7 mouse cellular contexts compared by ENCODE assay signal in the genomic region with DNA sequence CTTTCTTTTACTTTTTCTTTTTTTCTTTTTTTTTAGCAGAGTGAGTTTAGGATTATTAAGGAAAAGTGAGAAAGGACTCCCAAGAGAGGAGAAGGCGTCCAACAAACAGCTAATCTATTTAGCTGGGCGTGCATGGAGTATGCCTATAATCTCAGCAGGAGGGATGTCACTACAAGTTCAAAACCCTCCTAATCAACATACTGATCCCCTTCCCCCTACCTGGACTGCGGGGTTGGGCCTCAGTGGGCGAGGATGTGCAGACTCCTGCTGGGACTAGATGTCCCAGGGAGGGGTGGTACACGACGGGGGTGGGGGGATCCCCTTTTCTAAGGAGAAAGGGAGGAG. TPM values are rescaled to one million over a fixed set of nuclear protein-coding genes. Genes with fewer than 3 reads are reported as not detected.
A peak's percentile ranks its signal among the peaks of the same experiment; 100 is the strongest.
DNase-seq lines count a peak whose midpoint lies in the region; ATAC-seq and TF ChIP-seq lines count a peak whose summit lies in the region.

No protein-coding gene starts in this region.

- H3K27ac ChIP-seq in spleen, adult 2 months (ENCODE audit: insufficient read depth, low read length) = no peak overlapping the region
- no peak overlapping the region; the same call in 1 of the 2 replicates for H3K27ac ChIP-seq in embryonic facial prominence, embryonic 13.5 days
- no peak overlapping the region; the same call in 1 of the 2 replicates for H3K27ac ChIP-seq in liver, embryonic 11.5 days (ENCODE audit: low read depth, low read length)

- H3K4me3 ChIP-seq in spleen, adult 2 months (ENCODE audit: extremely low read depth, insufficient read depth, insufficient read length) = peak overlapping the region; percentile 61
- H3K4me3 ChIP-seq in embryonic facial prominence, embryonic 13.5 days = peak overlapping the region; percentile 49
- H3K4me3 ChIP-seq in liver, embryonic 11.5 days (ENCODE audit: low read depth, low read length) = peak overlapping the region; percentile 44

- no peaks in the 10 kb centered on the region for H3K36me3 ChIP-seq in spleen, adult 2 months (ENCODE audit: control insufficient read depth, insufficient read depth, low read length)
- no peaks in the 10 kb centered on the region for H3K36me3 ChIP-seq in embryonic facial prominence, embryonic 13.5 days
- H3K36me3 ChIP-seq in liver, embryonic 11.5 days (ENCODE audit: control insufficient read depth, insufficient read depth, low read length) = no peaks in the 10 kb centered on the region

- WGBS in spleen, adult 2 months = 11% methylated on average over 6 of the region's 6 CpGs
- 0% methylated on average over 6 of the region's 6 CpGs for WGBS in embryonic facial prominence, embryonic 13.5 days
- 5% methylated on average over 6 of the region's 6 CpGs for WGBS in liver, embryonic 11.5 days

- no peaks in the 10 kb centered on the region for H3K9me3 ChIP-seq in embryonic facial prominence, embryonic 13.5 days
- H3K9me3 ChIP-seq in liver, embryonic 11.5 days (ENCODE audit: control insufficient read depth, low read length) = peaks cover 5% of the 10 kb centered on the region; the same call in 1 of the 2 replicates

- DNase-seq in spleen, adult 2 months (ENCODE audit: low read depth in 1 of 2, low spot score in 2 of 2) = no peak
- DNase-seq in spleen, adult 18-20 months = no peak
- DNase-seq in liver, embryonic 11.5 days (ENCODE audit: low spot score) = no peak
- DNase-seq in yolk sac, embryonic 10.5 days (ENCODE audit: low spot score) = peak; percentile 32
- DNase-seq in thymus, postnatal 14 days = no peak
- no peak for DNase-seq in layer of hippocampus, adult 18-20 months (ENCODE audit: low spot score in 2 of 2)

- H3K27me3 ChIP-seq in spleen, adult 2 months (ENCODE audit: control insufficient read depth, insufficient read depth, low read length) = no peaks in the 10 kb centered on the region
- H3K27me3 ChIP-seq in embryonic facial prominence, embryonic 13.5 days = peaks cover 19% of the 10 kb centered on the region
- H3K27me3 ChIP-seq in liver, embryonic 11.5 days (replicated peaks; ENCODE audit: control insufficient read depth, insufficient read depth, low read length) = peaks cover 9% of the 10 kb centered on the region

- peak overlapping the region; percentile 66 for H3K4me2 ChIP-seq in embryonic facial prominence, embryonic 13.5 days
- H3K4me2 ChIP-seq in liver, embryonic 11.5 days = peak overlapping the region; percentile 71

- no peak for TF ChIP-seq CTCF in spleen, adult 2 months (IDR thresholded peaks at IDR 0.05; ENCODE audit: extremely low read depth, insufficient read depth, insufficient read length, insufficient replicate concordance)

- no peak for ATAC-seq in embryonic facial prominence, embryonic 13.5 days (ENCODE audit: insufficient number of reproducible peaks, insufficient read depth, low FRiP score, low TSS enrichment, low read depth)
- no peak for ATAC-seq in liver, embryonic 11.5 days (replicated peaks; ENCODE audit: low FRiP score)

- H3K9ac ChIP-seq in embryonic facial prominence, embryonic 13.5 days = peak overlapping the region; percentile 73
- H3K9ac ChIP-seq in liver, embryonic 11.5 days (ENCODE audit: low read depth, low read length) = 0 out of 2 replicates have a peak overlapping the region, but pooled peaks have one; percentile 5

- no peak for TF ChIP-seq POLR2A in spleen, adult 2 months (IDR thresholded peaks at IDR 0.05; ENCODE audit: low read depth, low read length)

- peaks cover 5% of the 10 kb centered on the region; the same call in 1 of the 2 replicates for H3K4me1 ChIP-seq in spleen, adult 2 months (ENCODE audit: control insufficient read depth, insufficient read depth, insufficient read length)
- peaks cover 9% of the 10 kb centered on the region; the same call in 1 of the 2 replicates for H3K4me1 ChIP-seq in embryonic facial prominence, embryonic 13.5 days
- peaks cover 9% of the 10 kb centered on the region for H3K4me1 ChIP-seq in liver, embryonic 11.5 days (replicated peaks; ENCODE audit: control insufficient read depth, insufficient read depth, low read length)

RNA-seq across cellular contexts. Expression of gene Gm12184, which starts 0.3 kb away (rescaled TPM):
- polyA plus RNA-seq in spleen, adult 2 months (2012; rRNA removed) = 3.9 and 6.1 TPM in 2 replicates
- 3.4 and 3.6 TPM in 2 replicates for polyA plus RNA-seq in embryonic facial prominence, embryonic 13.5 days (2015; fragmentation: Nextera tagmentation; extraction: Ambion mirVana)
- polyA plus RNA-seq in liver, embryonic 11.5 days (2014; fragmentation: Nextera tagmentation; extraction: Ambion mirVana) = 6.2 and 7.6 TPM in 2 replicates
- total RNA-seq in layer of hippocampus, adult 18-20 months (2021) = 1 to 10 TPM in 1 of 2 experiments, under 1 TPM in 1; 0.38 to 1.1 TPM

RNA-seq across cellular contexts. Expression of gene Trim7, which starts 0.8 kb away (rescaled TPM):
- 53.6 and 63.6 TPM in 2 replicates for polyA plus RNA-seq in spleen, adult 2 months (2012; rRNA removed)
- 1.0 and 1.1 TPM in 2 replicates for polyA plus RNA-seq in embryonic facial prominence, embryonic 13.5 days (2015; fragmentation: Nextera tagmentation; extraction: Ambion mirVana)
- polyA plus RNA-seq in liver, embryonic 11.5 days (2014; fragmentation: Nextera tagmentation; extraction: Ambion mirVana) = 0.18 and 0.38 TPM in 2 replicates
- 1 to 10 TPM; 1.9 to 2.4 TPM for total RNA-seq in layer of hippocampus, adult 18-20 months (2021)

RNA-seq across cellular contexts. Expression of gene Trim41, which starts 9.6 kb away (rescaled TPM):
- polyA plus RNA-seq in spleen, adult 2 months (2012; rRNA removed) = 24.4 and 24.7 TPM in 2 replicates
- 8.3 and 8.7 TPM in 2 replicates for polyA plus RNA-seq in embryonic facial prominence, embryonic 13.5 days (2015; fragmentation: Nextera tagmentation; extraction: Ambion mirVana)
- 3.5 and 4.5 TPM in 2 replicates for polyA plus RNA-seq in liver, embryonic 11.5 days (2014; fragmentation: Nextera tagmentation; extraction: Ambion mirVana)
- 10 to 100 TPM; 58.1 to 62.3 TPM for total RNA-seq in layer of hippocampus, adult 18-20 months (2021)

RNA-seq across cellular contexts. Expression of gene Rack1, which starts 26.6 kb away (rescaled TPM):
- polyA plus RNA-seq in spleen, adult 2 months (2012; rRNA removed) = 2,204 and 3,047 TPM in 2 replicates
- polyA plus RNA-seq in embryonic facial prominence, embryonic 13.5 days (2015; fragmentation: Nextera tagmentation; extraction: Ambion mirVana) = 729 and 806 TPM in 2 replicates
- 1,154 and 1,248 TPM in 2 replicates for polyA plus RNA-seq in liver, embryonic 11.5 days (2014; fragmentation: Nextera tagmentation; extraction: Ambion mirVana)
- total RNA-seq in layer of hippocampus, adult 18-20 months (2021) = 100 to 1,000 TPM; 237 to 246 TPM

RNA-seq across cellular contexts. Expression of gene Irgm1, which starts 44.8 kb away (rescaled TPM):
- polyA plus RNA-seq in spleen, adult 2 months (2012; rRNA removed) = 10.6 and 13.0 TPM in 2 replicates
- 3.9 and 4.3 TPM in 2 replicates for polyA plus RNA-seq in embryonic facial prominence, embryonic 13.5 days (2015; fragmentation: Nextera tagmentation; extraction: Ambion mirVana)
- polyA plus RNA-seq in liver, embryonic 11.5 days (2014; fragmentation: Nextera tagmentation; extraction: Ambion mirVana) = 15.2 and 17.2 TPM in 2 replicates
- total RNA-seq in layer of hippocampus, adult 18-20 months (2021) = 1 to 10 TPM; 5.6 to 5.8 TPM

Comparison
In these comparisons a context has a peak if more than half of its experiments do, and no peak if none do; other contexts are left out.
1. RNA of gene Trim7, which starts 0.8 kb away (polyA plus RNA-seq): 53.6 to 63.6 TPM in spleen, adult 2 months; 1.0 to 1.1 TPM in embryonic facial prominence, embryonic 13.5 days and 0.18 to 0.38 TPM in liver, embryonic 11.5 days; every median in the first group is over 10 times any median in the second.
2. Peak in every context shown above with its lines, with median percentiles within 50 percentile points of each other: H3K4me3 ChIP-seq.